Mouse (Mus musculus) brain, adult 2 months (tissue): ENCODE data around the gene Gstt1.
A peak's percentile ranks its signal among the peaks of the same experiment; 100 is the strongest.

Source experiments
- DNase-seq: peaks from one replicate; pipeline ENCODE4 v3.0.0; 2011; ENCODE audit warnings: low read depth, low spot score

The Gstt1 gene

DNA sequence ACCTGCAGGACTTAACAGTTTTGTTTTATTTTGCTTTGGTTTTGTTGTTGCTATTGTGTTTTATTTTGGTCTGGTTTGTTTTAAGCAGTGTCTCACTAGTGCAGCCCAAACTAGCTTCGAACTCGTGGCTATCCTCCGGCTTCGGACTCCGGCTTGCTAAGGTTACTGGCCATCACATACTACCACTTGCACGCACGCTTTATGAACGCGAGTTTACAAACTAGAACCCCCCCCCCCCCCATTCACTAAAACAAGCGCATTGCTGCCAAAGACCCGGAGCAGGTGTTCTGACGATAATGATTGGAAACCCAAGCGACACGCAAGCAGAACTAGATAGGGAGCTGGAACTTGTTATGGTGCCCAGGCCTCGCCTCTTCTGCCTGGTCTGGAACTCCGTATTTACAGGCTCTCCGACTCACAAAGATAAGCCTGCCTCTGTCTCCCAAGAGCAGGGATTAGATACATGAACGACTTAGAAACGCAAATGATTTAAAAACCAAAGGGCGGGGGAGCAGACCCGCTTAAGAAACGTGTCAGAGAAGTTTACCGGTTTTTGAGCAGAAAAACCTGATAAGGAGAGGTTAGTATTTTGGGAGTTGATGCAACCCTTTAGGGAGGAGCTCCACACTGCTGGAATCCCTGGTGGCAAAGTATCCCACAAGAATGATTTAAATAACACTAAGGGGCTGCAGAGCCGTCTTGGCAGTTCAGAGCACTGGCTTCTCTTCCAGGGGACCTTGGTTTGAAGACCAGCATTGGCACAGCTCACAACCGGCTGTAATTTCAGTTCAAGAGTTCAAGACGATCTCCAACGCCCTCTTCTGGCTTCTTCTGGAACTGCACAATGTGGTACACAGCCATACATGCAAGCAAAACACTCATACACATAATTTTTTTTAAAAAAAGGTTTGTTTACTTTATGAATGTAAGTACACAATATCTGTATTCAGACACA, 33.6 kb downstream of the Gstt1 start:
- DNase-seq: peak; percentile 90

GRCm38 (mm10) chr10:75763682-75764518, 34.5 kb downstream of the Gstt1 start, which contains the start of gene Cabin1:
Cabin1 (minus strand) TSS chr10:75764341.
- DNase-seq: peak; percentile 100

GRCm38 (mm10) chr10:75762413-75762812, 36.0 kb downstream of the Gstt1 start:
- DNase-seq: no peak

DNA sequence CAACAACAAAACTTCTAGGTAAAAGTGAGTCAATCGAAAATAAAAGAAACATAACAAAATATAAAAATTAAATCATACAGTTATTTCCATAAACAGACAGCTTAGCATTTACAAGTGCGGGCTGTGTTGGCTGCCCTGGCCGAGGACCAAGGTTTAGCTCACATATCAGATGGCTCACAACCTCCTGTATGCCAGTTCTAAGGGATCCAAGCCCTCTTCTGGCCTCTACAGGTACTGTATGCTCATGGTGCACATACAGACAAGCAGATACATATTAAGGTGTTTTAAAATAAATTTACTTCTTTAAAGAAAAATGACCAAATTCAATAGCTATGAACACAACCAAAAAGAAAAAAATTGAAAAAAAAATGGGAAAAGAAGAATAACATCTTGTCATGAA, 38.1 kb downstream of the Gstt1 start:
- no peak for DNase-seq

GRCm38 (mm10) chr10:75756719-75757118, 41.7 kb downstream of the Gstt1 start:
- DNase-seq: no peak

DNA sequence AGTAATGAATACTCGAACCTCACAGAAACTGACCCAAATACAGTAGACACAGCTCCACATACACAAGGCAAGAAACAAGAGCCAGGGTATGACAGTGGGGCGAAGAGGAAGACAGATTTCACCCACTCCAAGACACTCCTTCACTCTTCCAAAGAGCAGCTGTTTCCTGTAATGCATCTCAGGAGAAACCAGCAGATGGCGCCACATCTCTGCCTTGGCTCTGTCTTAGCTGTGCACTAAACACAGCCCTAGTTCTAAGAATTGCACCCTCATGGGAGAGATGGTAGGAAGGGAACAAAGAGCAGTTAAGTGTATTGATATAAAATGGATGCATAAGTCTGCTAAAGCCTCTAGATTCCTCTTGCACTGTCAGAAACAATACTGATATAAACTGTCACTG, 54.4 kb downstream of the Gstt1 start:
- peak; percentile 95 for DNase-seq

DNA sequence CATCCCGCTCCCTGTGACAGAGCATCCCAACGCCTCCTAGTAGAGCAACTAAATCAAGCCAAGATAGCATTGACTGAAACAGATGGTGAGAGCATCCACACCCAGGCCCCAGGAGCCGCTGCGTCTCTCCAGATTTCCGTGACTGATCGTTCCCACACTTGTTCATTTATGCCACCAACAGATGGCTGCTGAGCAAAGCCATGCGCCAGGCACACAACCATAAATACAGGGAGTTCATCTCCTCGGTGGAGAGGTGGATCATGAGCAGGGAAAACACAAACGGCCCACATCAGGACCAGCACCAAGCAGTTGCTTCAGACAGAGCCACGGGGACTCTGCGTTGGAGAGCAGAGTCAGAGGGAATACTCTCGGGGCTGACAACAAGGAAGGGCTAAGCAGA, 55.0 kb downstream of the Gstt1 start:
- peak; percentile 95 for DNase-seq

DNA sequence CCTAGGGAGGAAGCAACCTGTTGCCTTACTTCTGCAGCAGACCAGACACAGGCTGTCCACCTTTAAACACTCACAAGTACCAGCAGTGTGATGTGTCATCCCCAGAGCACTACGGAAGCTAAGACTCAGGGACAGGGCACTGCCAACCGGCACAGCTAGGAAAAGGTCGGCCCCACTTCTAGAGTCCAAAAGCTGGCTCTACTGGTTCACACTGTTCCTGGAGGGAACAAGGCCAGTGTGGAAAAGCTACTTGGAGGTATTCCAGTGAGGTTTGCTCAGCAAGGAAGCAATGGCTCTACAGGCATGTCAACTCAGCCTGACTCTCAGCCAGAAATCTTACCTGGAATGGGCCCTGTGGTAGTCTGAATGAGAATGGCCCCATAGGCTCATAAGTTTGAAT, 57.5 kb downstream of the Gstt1 start:
- DNase-seq: peak; percentile 56
